Mouse (Mus musculus) hindbrain, embryonic 11.5 days (tissue): ENCODE measurements at regions not wholly inside any gene's neighbourhood (a gene's known extent, or its start where the extent isn't known, plus 50 kb on each side); places are given as distances from the start of the nearest gene placed in this dataset.
A peak's percentile ranks its signal among the peaks of the same experiment; 100 is the strongest.

Source experiments
- ATAC-seq: fragments of 200-750 bp; cut with Nextera tagmentation; 2 replicates; pipeline ENCODE4 v1.8.0; 2017; ENCODE audit warnings: mild to moderate bottlenecking, moderate TSS enrichment, moderate library complexity; ENCODE audit not compliant: low FRiP score
- DNase-seq: peaks from one replicate; pipeline ENCODE4 v3.0.0-alpha.2; 2015; ENCODE audit warnings: low spot score
- H3K27ac ChIP-seq: fragments of 300-500 bp; sonication (generic); 2 replicates; pipeline ENCODE4 v1.5.1; 2014; ENCODE audit warnings: mild to moderate bottlenecking, low read depth, low read length
- H3K27me3 ChIP-seq: fragments of 300-500 bp; sonication (generic); 2 replicates; pipeline ENCODE4 v1.6.1; 2014; ENCODE audit warnings: mild to moderate bottlenecking, low read length, moderate library complexity, mixed read lengths; ENCODE audit not compliant: control insufficient read depth, insufficient read depth
- H3K36me3 ChIP-seq: fragments of 300-500 bp; sonication (generic); 2 replicates; pipeline ENCODE4 v1.6.1; 2014; ENCODE audit warnings: mild to moderate bottlenecking, low read length, moderate library complexity, mixed read lengths; ENCODE audit not compliant: control insufficient read depth, insufficient read depth
- H3K4me1 ChIP-seq: fragments of 300-500 bp; sonication (generic); replicated peaks from 2 replicates; pipeline ENCODE4 v1.6.1; 2014; ENCODE audit warnings: low read length, mixed read lengths; ENCODE audit not compliant: control insufficient read depth, insufficient read depth
- H3K4me2 ChIP-seq: fragments of 300-500 bp; sonication (generic); replicated peaks from 2 replicates; pipeline ENCODE4 v1.6.1; 2014; ENCODE audit warnings: mild to moderate bottlenecking, low read depth, low read length
- H3K4me3 ChIP-seq: fragments of 300-500 bp; sonication (generic); 2 replicates; pipeline ENCODE4 v1.5.1; 2014; ENCODE audit warnings: low read depth, low read length
- H3K9ac ChIP-seq: fragments of 300-500 bp; sonication (generic); 2 replicates; pipeline ENCODE4 v1.6.1; 2014; ENCODE audit warnings: low read depth, low read length
- H3K9me3 ChIP-seq: fragments of 300-500 bp; sonication (generic); 2 replicates; pipeline ENCODE4 v1.6.1; 2016; ENCODE audit warnings: low read length; ENCODE audit not compliant: control insufficient read depth
- WGBS: fragments of 180-500 bp; shearing (Covaris S2); extraction: QIAGEN DNeasy Blood & Tissue Kit; methylation state at CpG from one replicate; pipeline ENCODE4 v1.1.7; 2014; 5-methylcytosine and 5-hydroxymethylcytosine counted together

DNA sequence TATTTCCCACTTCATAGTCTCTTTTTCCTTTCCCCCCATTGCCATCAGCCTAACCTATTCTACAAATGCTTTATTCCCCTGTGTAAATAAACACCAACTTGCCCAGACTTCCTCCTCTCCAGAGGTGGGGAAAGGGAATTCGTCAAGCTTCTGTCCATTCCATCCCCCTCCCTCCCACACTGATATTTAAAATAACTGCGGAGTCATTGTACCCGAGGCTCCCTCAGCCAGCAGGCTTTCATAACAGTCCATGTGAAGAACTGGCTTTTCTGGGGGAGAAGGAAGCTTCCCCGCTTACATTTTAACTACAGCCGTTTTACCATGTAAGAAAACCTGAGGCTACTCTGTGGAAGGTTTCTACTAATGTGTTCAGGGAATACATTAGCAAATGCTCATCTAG, 193.1 kb upstream of the Cnksr2 start:
- Histone ChIP-seq H3K27me3 (no peaks in the 10 kb centered on the region), H3K9ac (no peak overlapping the region), H3K9me3 (no peaks in the 10 kb centered on the region), H3K4me1 (no peaks in the 10 kb centered on the region), H3K4me2 (no peak overlapping the region), H3K4me3 (no peak overlapping the region), H3K36me3 (no peaks in the 10 kb centered on the region), H3K27ac (no peak overlapping the region)
- DNase-seq (peak; percentile 0), ATAC-seq (no peak)
- 50% methylated on average over 5 of the region's 5 CpGs for WGBS

DNA sequence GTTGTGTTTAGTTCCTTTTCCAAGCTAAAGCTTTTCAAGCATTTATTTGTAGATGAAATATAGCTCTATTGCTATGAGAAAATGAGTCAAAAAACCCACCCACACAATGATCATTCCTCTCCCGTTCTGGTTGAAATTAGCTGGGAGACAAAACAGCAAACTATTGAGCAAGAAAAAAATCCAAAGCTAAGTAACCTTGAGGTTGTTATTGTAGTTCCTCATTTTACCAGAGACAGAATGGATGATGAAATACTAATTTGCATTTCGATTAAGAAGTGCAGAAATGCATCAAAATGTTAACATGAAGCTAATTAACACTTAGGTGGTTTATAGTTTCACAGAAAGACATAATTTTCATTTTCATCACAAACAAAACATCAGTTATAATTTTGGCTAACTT, 166.1 kb upstream of the Cnksr2 start:
- Histone ChIP-seq H3K4me2 (no peak overlapping the region), H3K4me3 (no peak overlapping the region), H3K9ac (no peak overlapping the region), H3K27ac (no peak overlapping the region), H3K27me3 (no peaks in the 10 kb centered on the region), H3K36me3 (no peaks in the 10 kb centered on the region), H3K9me3 (no peaks in the 10 kb centered on the region), H3K4me1 (no peaks in the 10 kb centered on the region)
- WGBS = 75% methylated on average over 2 of the region's 2 CpGs
- ATAC-seq = no peak
- no peak for DNase-seq

DNA sequence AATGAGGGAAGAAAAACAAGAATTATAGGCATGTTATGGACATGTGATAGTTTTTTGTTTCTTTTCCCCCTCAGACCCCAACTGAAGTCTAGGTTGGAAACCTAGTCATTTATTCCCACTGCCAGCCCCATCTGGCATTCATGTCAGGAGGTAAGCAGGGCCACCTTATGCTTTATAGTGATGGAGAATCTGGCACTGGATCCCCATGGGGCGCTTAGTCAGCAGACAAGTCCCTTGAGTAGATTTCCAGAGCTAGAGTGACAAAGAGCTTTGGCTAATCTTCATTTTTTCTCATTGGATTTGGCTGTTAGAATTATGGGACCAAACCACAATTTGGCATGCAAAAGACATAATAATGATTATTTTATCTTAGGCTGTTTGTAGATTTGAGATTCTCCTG, 152.4 kb upstream of the Cnksr2 start:
- Histone ChIP-seq H3K36me3 (no peaks in the 10 kb centered on the region), H3K4me2 (no peak overlapping the region), H3K9me3 (no peaks in the 10 kb centered on the region), H3K4me1 (no peaks in the 10 kb centered on the region), H3K9ac (no peak overlapping the region), H3K4me3 (no peak overlapping the region), H3K27ac (no peak overlapping the region), H3K27me3 (no peaks in the 10 kb centered on the region)
- no peak for DNase-seq
- 70% methylated on average over 1 of the region's 1 CpGs for WGBS
- no peak for ATAC-seq

DNA sequence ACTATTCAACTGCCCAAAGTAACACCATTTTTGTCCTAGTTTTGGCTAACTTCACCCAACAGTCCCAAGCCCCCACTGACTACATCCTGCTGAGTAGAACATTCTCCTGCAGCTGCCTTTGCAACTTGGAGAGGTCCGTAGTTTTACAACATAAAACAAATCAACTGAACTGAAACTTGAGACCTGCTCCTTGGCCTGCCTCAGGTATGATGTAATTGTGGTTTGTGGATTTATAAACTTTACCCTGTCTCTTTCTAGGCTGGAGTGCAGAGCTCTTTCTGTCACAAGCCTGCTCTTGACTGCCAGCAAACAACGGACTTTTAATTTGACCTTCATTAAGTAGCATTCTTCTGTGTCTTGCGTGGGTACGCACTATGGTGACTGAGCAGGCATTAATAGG, 138.4 kb upstream of the Cnksr2 start:
- Histone ChIP-seq H3K9me3 (no peaks in the 10 kb centered on the region), H3K4me1 (no peaks in the 10 kb centered on the region), H3K27me3 (no peaks in the 10 kb centered on the region), H3K9ac (no peak overlapping the region), H3K36me3 (no peaks in the 10 kb centered on the region), H3K4me2 (no peak overlapping the region), H3K27ac (no peak overlapping the region), H3K4me3 (no peak overlapping the region)
- no peak for DNase-seq
- WGBS = 73% methylated on average over 4 of the region's 4 CpGs
- ATAC-seq = no peak

DNA sequence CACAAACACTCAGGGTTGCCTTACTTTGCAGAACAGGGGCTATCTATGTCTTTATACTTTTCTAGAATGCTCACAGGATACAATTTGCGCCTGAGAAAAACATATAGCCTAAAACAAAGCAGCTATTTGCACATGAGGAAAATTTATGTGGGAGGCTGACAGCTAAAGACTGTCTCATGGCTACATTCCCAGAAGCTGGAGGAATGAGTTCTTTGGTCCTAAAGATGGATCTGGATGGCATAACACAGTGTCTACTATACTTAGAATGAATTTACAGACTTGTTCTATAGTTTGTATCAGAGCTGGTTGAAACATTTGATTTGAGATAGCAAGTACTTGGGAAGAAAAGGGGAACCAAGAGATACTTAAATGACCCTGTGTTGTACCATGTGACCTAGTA, 137.3 kb upstream of the Cnksr2 start:
- DNase-seq = no peak
- Histone ChIP-seq H3K36me3 (no peaks in the 10 kb centered on the region), H3K4me3 (no peak overlapping the region), H3K4me1 (no peaks in the 10 kb centered on the region), H3K27me3 (no peaks in the 10 kb centered on the region), H3K9me3 (no peaks in the 10 kb centered on the region), H3K4me2 (no peak overlapping the region), H3K27ac (no peak overlapping the region), H3K9ac (no peak overlapping the region)
- no peak for ATAC-seq
- 88% methylated on average over 1 of the region's 1 CpGs for WGBS

DNA sequence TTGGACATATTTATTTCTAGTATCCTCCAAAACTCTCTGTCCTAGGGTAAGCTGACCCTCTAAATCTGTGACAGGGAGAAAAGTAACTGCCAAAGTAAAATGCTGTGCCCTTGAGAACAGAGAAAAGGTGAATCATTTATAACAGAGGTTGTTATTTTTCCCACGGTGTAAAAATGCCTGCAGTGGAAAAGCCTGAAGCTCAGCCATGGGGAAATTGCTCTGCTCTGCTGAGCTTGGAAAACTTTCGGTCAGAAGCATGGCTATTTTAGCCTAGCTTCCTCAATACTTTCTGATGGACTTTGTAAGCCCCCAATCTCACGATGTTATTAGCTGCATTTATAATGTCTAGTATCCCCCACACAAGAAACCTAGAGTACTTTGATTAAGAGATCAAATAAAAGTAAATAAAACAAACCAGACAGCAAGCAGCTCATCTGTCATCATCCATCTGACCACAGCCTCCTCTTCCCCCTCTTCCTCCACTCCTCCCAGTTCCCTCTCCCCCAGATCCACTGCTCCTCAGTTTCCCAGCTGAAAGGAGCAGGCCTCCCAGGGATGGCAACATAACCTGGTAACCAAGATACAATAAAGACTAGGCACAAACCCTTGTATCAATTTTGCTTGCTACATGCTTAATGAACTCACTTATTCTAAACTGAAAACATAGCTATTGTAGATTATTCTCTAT, 92.9 kb upstream of the Cnksr2 start:
- ATAC-seq (no peak), DNase-seq (no peak)
- 66% methylated on average over 3 of the region's 3 CpGs for WGBS
- H3K9ac ChIP-seq = no peak overlapping the region
- H3K27ac ChIP-seq = no peak overlapping the region
- no peaks in the 10 kb centered on the region for H3K27me3 ChIP-seq
- H3K36me3 ChIP-seq = no peaks in the 10 kb centered on the region
- H3K9me3 ChIP-seq = no peaks in the 10 kb centered on the region
- H3K4me2 ChIP-seq = no peak overlapping the region
- no peak overlapping the region for H3K4me3 ChIP-seq
- no peaks in the 10 kb centered on the region for H3K4me1 ChIP-seq

DNA sequence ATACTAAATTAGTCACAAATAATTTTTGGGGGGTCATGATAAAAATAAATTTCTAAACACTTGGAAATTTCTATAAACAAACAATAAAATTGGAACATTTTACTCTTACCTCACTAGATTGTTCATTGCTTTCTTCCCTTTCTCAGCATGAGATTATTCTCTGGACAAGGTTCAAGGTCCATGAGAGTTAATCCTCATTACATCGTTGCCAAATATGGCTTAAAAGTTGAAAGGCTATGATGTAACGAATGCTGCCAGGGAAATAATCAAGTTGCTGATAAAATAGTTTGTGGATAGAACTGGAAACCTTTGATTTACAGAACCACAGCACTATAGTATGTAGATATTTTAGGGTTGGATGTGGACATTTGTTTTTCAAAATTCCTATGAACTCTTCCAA, 90.4 kb upstream of the Cnksr2 start:
- H3K9me3 ChIP-seq = no peaks in the 10 kb centered on the region
- no peak overlapping the region for H3K9ac ChIP-seq
- no peaks in the 10 kb centered on the region for H3K4me1 ChIP-seq
- ATAC-seq (no peak), DNase-seq (no peak)
- H3K36me3 ChIP-seq = no peaks in the 10 kb centered on the region
- 85% methylated on average over 2 of the region's 2 CpGs for WGBS
- H3K27ac ChIP-seq = no peak overlapping the region
- no peaks in the 10 kb centered on the region for H3K27me3 ChIP-seq
- no peak overlapping the region for H3K4me2 ChIP-seq
- no peak overlapping the region for H3K4me3 ChIP-seq
